Comparison of ENCODE assay signal across 14 mouse cellular contexts in genomic region chr17:26232863-26233262, GRCm38 (mm10). TPM values are rescaled to one million over a fixed set of nuclear protein-coding genes. Genes with fewer than 3 reads are reported as not detected.
DNase-seq lines count a peak whose midpoint lies in the region; ATAC-seq and TF ChIP-seq lines count a peak whose summit lies in the region.
"Had no signal": no experiment of that assay in that cellular context is flagged by ENCODE, and none has a peak within 500 bp of the region (broad histone marks: within the 10 kb centered on the region; RNA-seq: fewer than 3 reads in every experiment).

No protein-coding gene starts in this region.

- TF ChIP-seq POLR2A in lung, adult 2 months (IDR thresholded peaks at IDR 0.05; ENCODE audit: borderline replicate concordance, extremely low read depth, low read depth, low read length), result no peak

- no peak overlapping the region for H3K4me3 ChIP-seq in lung, adult 2 months (replicated peaks; ENCODE audit: extremely low read depth, low read depth, low read length)
- H3K4me3 ChIP-seq: forebrain, embryonic 15.5 days; heart, embryonic 10.5 days had no signal

- WGBS in lung, adult 2 months, result 76% methylated on average over 8 of the region's 8 CpGs

- no peak for ATAC-seq in CD4-positive, CD25-positive, alpha-beta regulatory T cell, adult 4 months
- peak; percentile 48; the same call in 1 of the 2 replicates for ATAC-seq in megakaryocyte progenitor cell, adult 5-6 weeks (replicated peaks; ENCODE audit: poor library complexity)
- ATAC-seq: activated CD4-positive, CD25-positive, alpha-beta regulatory T cell, adult 4 months; forebrain, embryonic 15.5 days had no signal

- peak; percentile 38; the same call in 1 of the 2 replicates for TF ChIP-seq CTCF in lung, adult 2 months (IDR thresholded peaks at IDR 0.05; ENCODE audit: insufficient read depth, low read length)

- H3K4me1 ChIP-seq in lung, adult 2 months (ENCODE audit: control insufficient read depth, insufficient read depth, low read length), result no peaks in the 10 kb centered on the region

- DNase-seq in CD4-positive, CD25-positive, alpha-beta regulatory T cell, adult 2 months (ENCODE audit: low read depth, low spot score), result peak; percentile 56
- no peak for DNase-seq in lung, adult 2 months
- DNase-seq in lung, postnatal 10 days, result no peak
- DNase-seq in ES-CJ7 (ENCODE audit: low read depth, low spot score), result peak; percentile 71
- DNase-seq in gastrocnemius, postnatal 10 days, result no peak
- no peak for DNase-seq in kidney, postnatal 4 days
- DNase-seq: right cerebral cortex, postnatal 14 days had no signal

RNA-seq across cellular contexts. Expression of gene Fam234a, which starts 11.2 kb away (rescaled TPM):
- polyA plus RNA-seq in CD4-positive, CD25-positive, alpha-beta regulatory T cell, adult 4 months (2017; shearing (Covaris generic)), result 10 to 100 TPM; 12.6 to 23.0 TPM
- polyA plus RNA-seq in lung, adult 2 months (2012; rRNA removed), result 60.4 and 76.1 TPM in 2 replicates
- total RNA-seq in megakaryocyte progenitor cell, adult 5-6 weeks (2015), result 5.1 and 5.5 TPM in 2 replicates
- total RNA-seq in megakaryocyte progenitor cell, adult 5-6 weeks (2017), result 4.6 and 6.4 TPM in 2 replicates
- 10 to 100 TPM; 45.8 to 59.0 TPM for total RNA-seq in gastrocnemius, postnatal 10 days (2021)

RNA-seq across cellular contexts. Expression of gene Luc7l, which starts 19.8 kb away (rescaled TPM):
- polyA plus RNA-seq in CD4-positive, CD25-positive, alpha-beta regulatory T cell, adult 4 months (2017; shearing (Covaris generic)), result 10 to 100 TPM; 59.7 to 67.6 TPM
- 16.9 and 19.1 TPM in 2 replicates for polyA plus RNA-seq in lung, adult 2 months (2012; rRNA removed)
- total RNA-seq in megakaryocyte progenitor cell, adult 5-6 weeks (2015), result 68.1 and 69.9 TPM in 2 replicates
- 100 and 126 TPM in 2 replicates for total RNA-seq in megakaryocyte progenitor cell, adult 5-6 weeks (2017)
- 10 to 100 TPM; 18.5 to 30.0 TPM for total RNA-seq in gastrocnemius, postnatal 10 days (2021)

RNA-seq across cellular contexts. Expression of gene Arhgdig, which starts 25.3 kb away (rescaled TPM):
- not detected for polyA plus RNA-seq in CD4-positive, CD25-positive, alpha-beta regulatory T cell, adult 4 months (2017; shearing (Covaris generic))
- 27.3 and 30.4 TPM in 2 replicates for polyA plus RNA-seq in lung, adult 2 months (2012; rRNA removed)
- total RNA-seq in megakaryocyte progenitor cell, adult 5-6 weeks (2015), result 0.44 and 0.74 TPM in 2 replicates
- 0.96 TPM in 1 of 2 replicates, not detected in the other for total RNA-seq in megakaryocyte progenitor cell, adult 5-6 weeks (2017)
- total RNA-seq in gastrocnemius, postnatal 10 days (2021), result 1 to 10 TPM; 3.5 to 4.8 TPM
- polyA plus RNA-seq: activated CD4-positive, CD25-positive, alpha-beta regulatory T cell, adult 4 months; macrophage had no signal

RNA-seq across cellular contexts. Expression of gene Rgs11, which starts 30.1 kb away (rescaled TPM):
- polyA plus RNA-seq in CD4-positive, CD25-positive, alpha-beta regulatory T cell, adult 4 months (2017; shearing (Covaris generic)), result 10 to 100 TPM in 1 of 2 experiments, 1 to 10 TPM in 1; 6.2 to 14.2 TPM
- polyA plus RNA-seq in lung, adult 2 months (2012; rRNA removed), result 52.9 and 59.5 TPM in 2 replicates
- 0.42 TPM in 1 of 2 replicates, not detected in the other for total RNA-seq in megakaryocyte progenitor cell, adult 5-6 weeks (2015)
- 0.33 TPM in 1 of 2 replicates, not detected in the other for total RNA-seq in megakaryocyte progenitor cell, adult 5-6 weeks (2017)
- 1 to 10 TPM in 1 of 2 experiments, under 1 TPM in 1; 0.94 to 1.9 TPM for total RNA-seq in gastrocnemius, postnatal 10 days (2021)

RNA-seq across cellular contexts. Expression of gene Pdia2, which starts 34.0 kb away (rescaled TPM):
- not detected for polyA plus RNA-seq in CD4-positive, CD25-positive, alpha-beta regulatory T cell, adult 4 months (2017; shearing (Covaris generic))
- 0.62 and 0.70 TPM in 2 replicates for polyA plus RNA-seq in lung, adult 2 months (2012; rRNA removed)
- 0.42 and 2.4 TPM in 2 replicates for total RNA-seq in megakaryocyte progenitor cell, adult 5-6 weeks (2015)
- 3.6 and 3.9 TPM in 2 replicates for total RNA-seq in megakaryocyte progenitor cell, adult 5-6 weeks (2017)
- under 1 TPM in 1 of 2 experiments, not detected in 1; 0.16 TPM for total RNA-seq in gastrocnemius, postnatal 10 days (2021)
- polyA plus RNA-seq: activated CD4-positive, CD25-positive, alpha-beta regulatory T cell, adult 4 months; forebrain, embryonic 15.5 days; macrophage; testis, adult 2 months had no signal

Comparison
In these comparisons a context has a peak if more than half of its experiments do, and no peak if none do; other contexts are left out.
1. DNase-seq: peak in CD4-positive, CD25-positive, alpha-beta regulatory T cell, adult 2 months (single experiment) and ES-CJ7 (single experiment); none in lung, adult 2 months (single experiment), lung, postnatal 10 days (single experiment), gastrocnemius, postnatal 10 days (single experiment) and kidney, postnatal 4 days (0 of 2).
2. RNA of gene Fam234a, which starts 11.2 kb away (total RNA-seq): 45.8 to 59.0 TPM in gastrocnemius, postnatal 10 days; 4.6 to 6.4 TPM in megakaryocyte progenitor cell, adult 5-6 weeks; every median in the first group is over 4 times any median in the second.